Mouse (Mus musculus): ENCODE results near the gene Kirrel3. TPM values are rescaled to one million over a fixed set of nuclear protein-coding genes. Genes with fewer than 3 reads are reported as not detected.

The Kirrel3 gene
- polyA plus RNA-seq, 1 experiment from 2014 or later, result 0.60 TPM

GRCm38 (mm10) chr9:34825402-34826008, 339.8 kb downstream of the Kirrel3 start:
- Histone ChIP-seq H3K9me3 (ENCODE audit: control insufficient read depth) (no peaks in the 10 kb centered on the region), H3K27ac (ENCODE audit: low read depth, low read length) (no peak overlapping the region), H3K36me3 (ENCODE audit: control insufficient read depth, insufficient read depth) (no peaks in the 10 kb centered on the region), H3K9ac (ENCODE audit: low read depth, low read length) (no peak overlapping the region), H3K27me3 (replicated peaks; ENCODE audit: control insufficient read depth, insufficient read depth, low read length) (no peaks in the 10 kb centered on the region), H3K4me2 (replicated peaks; ENCODE audit: low read depth) (no peak overlapping the region), H3K4me3 (ENCODE audit: low read depth, low read length) (no peak overlapping the region), H3K4me1 (replicated peaks; ENCODE audit: control insufficient read depth, insufficient read depth, low read length) (no peaks in the 10 kb centered on the region)
- TF ChIP-seq CTCF (IDR thresholded peaks at IDR 0.05; ENCODE audit: low read depth), result no peak
- WGBS, result 51% methylated on average over 11 of the region's 11 CpGs
- ATAC-seq, result no peak

- no peak overlapping the region for H3K27ac ChIP-seq (ENCODE audit: low read depth, low read length)
- H3K4me2 ChIP-seq (replicated peaks; ENCODE audit: low read depth), result no peak overlapping the region
- WGBS, result 46% methylated on average over 3 of the region's 3 CpGs
- H3K9me3 ChIP-seq (ENCODE audit: control insufficient read depth), result no peaks in the 10 kb centered on the region
- H3K9ac ChIP-seq (ENCODE audit: low read depth, low read length), result no peak overlapping the region
- no peaks in the 10 kb centered on the region for H3K4me1 ChIP-seq (replicated peaks; ENCODE audit: control insufficient read depth, insufficient read depth, low read length)
- H3K4me3 ChIP-seq (ENCODE audit: low read depth, low read length), result no peak overlapping the region
- H3K27me3 ChIP-seq (replicated peaks; ENCODE audit: control insufficient read depth, insufficient read depth, low read length), result no peaks in the 10 kb centered on the region
- TF ChIP-seq CTCF (IDR thresholded peaks at IDR 0.05; ENCODE audit: low read depth), result no peak
- ATAC-seq, result no peak
- no peaks in the 10 kb centered on the region for H3K36me3 ChIP-seq (ENCODE audit: control insufficient read depth, insufficient read depth)
Measured at GRCm38 (mm10) chr9:34830696-34831095, 345.0 kb downstream of the Kirrel3 start.

GRCm38 (mm10) chr9:34836801-34837200, 351.1 kb downstream of the Kirrel3 start:
- H3K4me3 ChIP-seq (ENCODE audit: low read depth, low read length), result no peak overlapping the region
- no peak overlapping the region for H3K4me2 ChIP-seq (replicated peaks; ENCODE audit: low read depth)
- no peaks in the 10 kb centered on the region for H3K9me3 ChIP-seq (ENCODE audit: control insufficient read depth)
- ATAC-seq, result no peak
- H3K27ac ChIP-seq (ENCODE audit: low read depth, low read length), result no peak overlapping the region
- H3K9ac ChIP-seq (ENCODE audit: low read depth, low read length), result no peak overlapping the region
- no peaks in the 10 kb centered on the region for H3K36me3 ChIP-seq (ENCODE audit: control insufficient read depth, insufficient read depth)
- 71% methylated on average over 2 of the region's 2 CpGs for WGBS
- no peaks in the 10 kb centered on the region for H3K27me3 ChIP-seq (replicated peaks; ENCODE audit: control insufficient read depth, insufficient read depth, low read length)
- H3K4me1 ChIP-seq (replicated peaks; ENCODE audit: control insufficient read depth, insufficient read depth, low read length), result no peaks in the 10 kb centered on the region
- TF ChIP-seq CTCF (IDR thresholded peaks at IDR 0.05; ENCODE audit: low read depth), result no peak

GRCm38 (mm10) chr9:34837700-34838462, 352.2 kb downstream of the Kirrel3 start:
- Histone ChIP-seq H3K4me1 (replicated peaks; ENCODE audit: control insufficient read depth, insufficient read depth, low read length) (no peaks in the 10 kb centered on the region), H3K36me3 (ENCODE audit: control insufficient read depth, insufficient read depth) (no peaks in the 10 kb centered on the region), H3K9ac (ENCODE audit: low read depth, low read length) (no peak overlapping the region), H3K4me2 (replicated peaks; ENCODE audit: low read depth) (no peak overlapping the region), H3K9me3 (ENCODE audit: control insufficient read depth) (no peaks in the 10 kb centered on the region), H3K4me3 (ENCODE audit: low read depth, low read length) (no peak overlapping the region), H3K27me3 (replicated peaks; ENCODE audit: control insufficient read depth, insufficient read depth, low read length) (no peaks in the 10 kb centered on the region), H3K27ac (ENCODE audit: low read depth, low read length) (no peak overlapping the region)
- 38% methylated on average over 10 of the region's 10 CpGs for WGBS
- ATAC-seq, result no peak
- no peak for TF ChIP-seq CTCF (IDR thresholded peaks at IDR 0.05; ENCODE audit: low read depth)

- Histone ChIP-seq H3K36me3 (ENCODE audit: control insufficient read depth, insufficient read depth) (no peaks in the 10 kb centered on the region), H3K9ac (ENCODE audit: low read depth, low read length) (no peak overlapping the region), H3K27me3 (replicated peaks; ENCODE audit: control insufficient read depth, insufficient read depth, low read length) (no peaks in the 10 kb centered on the region), H3K4me1 (replicated peaks; ENCODE audit: control insufficient read depth, insufficient read depth, low read length) (no peaks in the 10 kb centered on the region), H3K27ac (ENCODE audit: low read depth, low read length) (no peak overlapping the region), H3K9me3 (ENCODE audit: control insufficient read depth) (no peaks in the 10 kb centered on the region), H3K4me2 (replicated peaks; ENCODE audit: low read depth) (no peak overlapping the region), H3K4me3 (ENCODE audit: low read depth, low read length) (no peak overlapping the region)
- no peak for TF ChIP-seq CTCF (IDR thresholded peaks at IDR 0.05; ENCODE audit: low read depth)
- ATAC-seq, result no peak
- 73% methylated on average over 10 of the region's 10 CpGs for WGBS
Measured at GRCm38 (mm10) chr9:34843275-34843965, 357.7 kb downstream of the Kirrel3 start.

- WGBS, result 22% methylated on average over 1 of the region's 1 CpGs
- Histone ChIP-seq H3K36me3 (ENCODE audit: control insufficient read depth, insufficient read depth) (no peaks in the 10 kb centered on the region), H3K9me3 (ENCODE audit: control insufficient read depth) (no peaks in the 10 kb centered on the region), H3K4me2 (replicated peaks; ENCODE audit: low read depth) (no peak overlapping the region), H3K27ac (ENCODE audit: low read depth, low read length) (no peak overlapping the region), H3K4me3 (ENCODE audit: low read depth, low read length) (no peak overlapping the region), H3K9ac (ENCODE audit: low read depth, low read length) (no peak overlapping the region), H3K4me1 (replicated peaks; ENCODE audit: control insufficient read depth, insufficient read depth, low read length) (no peaks in the 10 kb centered on the region), H3K27me3 (replicated peaks; ENCODE audit: control insufficient read depth, insufficient read depth, low read length) (no peaks in the 10 kb centered on the region)
- no peak for ATAC-seq
- no peak for TF ChIP-seq CTCF (IDR thresholded peaks at IDR 0.05; ENCODE audit: low read depth)
Measured at GRCm38 (mm10) chr9:34846440-34846839, 360.7 kb downstream of the Kirrel3 start.
